Mouse (Mus musculus): ENCODE measurements around the gene Cdh13.

Gene Cdh13

GRCm38 (mm10) chr8:118916513-118916912 is 633.0 kb downstream of the Cdh13 start:
- in situ Hi-C loops (cut with MboI, MseI): no loop called here

- in situ Hi-C loops (cut with MboI, MseI): no loop called here
These were observed 653.9 kb downstream of the Cdh13 start for GRCm38 (mm10) chr8:118937412-118937811.

- in situ Hi-C loops (cut with MboI, MseI): no loop called here
These were observed 654.5 kb downstream of the Cdh13 start for GRCm38 (mm10) chr8:118938025-118938424.

DNA sequence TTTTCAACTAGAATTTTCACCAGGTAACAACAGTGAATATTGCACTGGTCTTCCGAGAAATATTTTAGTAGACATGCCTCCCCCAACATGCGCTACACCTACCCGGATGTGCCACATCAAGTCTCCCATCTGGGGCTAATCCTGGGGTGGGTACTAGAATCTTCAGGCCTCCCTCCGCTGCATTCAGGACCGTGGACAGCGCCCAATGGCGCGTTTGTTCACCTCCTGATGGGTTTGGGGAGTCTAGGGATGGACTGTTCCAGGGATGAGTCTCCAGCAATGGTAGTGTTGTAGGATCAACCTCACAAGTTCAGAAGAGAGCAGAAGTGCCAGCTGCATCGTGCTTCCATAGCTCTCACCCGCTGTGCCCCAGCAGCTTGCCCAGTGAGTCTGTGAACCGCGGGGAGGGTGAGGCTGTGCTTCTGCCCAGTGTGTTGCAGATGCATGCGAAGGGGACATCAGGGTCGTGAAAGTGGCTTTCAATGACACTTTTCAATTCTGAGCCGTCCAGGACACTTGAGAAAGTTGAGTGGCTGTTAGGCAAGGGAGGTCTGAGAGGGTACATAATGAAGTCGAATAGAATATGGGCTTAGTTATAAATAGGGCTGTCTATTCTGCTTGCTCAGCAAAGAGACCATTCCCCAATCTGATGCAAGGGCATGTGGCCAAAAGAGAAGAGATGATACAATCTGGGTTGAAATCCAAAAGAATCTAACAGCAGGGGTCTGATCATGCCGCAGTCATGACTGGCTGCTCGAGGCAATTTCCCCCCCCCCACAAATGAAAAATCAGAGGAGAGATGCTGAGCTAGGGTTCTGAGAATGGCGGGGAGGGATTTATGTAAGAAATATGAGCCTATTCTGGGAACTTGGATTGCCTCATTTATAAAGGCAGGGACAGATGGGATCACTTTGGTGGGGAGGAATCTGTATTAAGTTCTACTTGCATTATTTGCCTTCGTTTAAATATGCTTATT is 668.5 kb downstream of the Cdh13 start:
- in situ Hi-C loops (cut with MboI, MseI): no loop called here

- in situ Hi-C loops (cut with MboI, MseI): no loop called here
These were observed 672.6 kb downstream of the Cdh13 start for GRCm38 (mm10) chr8:118956109-118956508.

DNA sequence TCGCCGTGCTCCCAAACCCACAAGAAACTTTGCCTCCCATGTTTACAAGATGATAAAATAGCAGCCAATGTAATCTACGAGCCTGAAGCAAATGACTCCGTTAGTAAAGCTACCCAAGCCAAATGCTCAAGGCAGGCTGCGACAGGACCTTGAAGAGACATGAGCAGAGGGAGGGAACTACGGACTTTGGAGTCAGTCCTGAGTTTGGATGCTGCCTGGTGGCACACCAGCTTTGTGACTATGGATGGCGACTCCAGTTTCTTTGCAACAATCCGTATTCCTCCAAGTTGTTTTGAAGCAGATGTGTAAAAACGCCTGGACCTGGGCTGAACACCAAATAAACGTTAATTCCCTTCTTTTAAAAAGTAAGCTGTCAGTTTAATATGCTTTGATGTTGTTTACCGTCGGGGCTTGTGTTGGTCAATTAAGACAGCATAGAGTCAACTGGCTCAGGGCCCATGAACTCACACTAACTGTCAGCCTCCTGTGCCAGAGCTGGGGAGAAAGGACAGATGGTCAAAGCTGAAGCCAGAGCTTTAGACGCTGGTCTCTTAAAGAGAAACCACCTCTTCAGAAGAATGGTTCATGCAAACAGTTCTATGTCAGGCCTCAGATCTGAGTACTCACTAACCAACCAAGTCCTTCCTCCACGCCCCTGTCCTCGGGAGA is 678.5 kb downstream of the Cdh13 start:
- in situ Hi-C loops (cut with MboI, MseI): no loop called here

- in situ Hi-C loops (cut with MboI, MseI): no loop called here
These were observed 681.7 kb downstream of the Cdh13 start for GRCm38 (mm10) chr8:118965101-118965840.

DNA sequence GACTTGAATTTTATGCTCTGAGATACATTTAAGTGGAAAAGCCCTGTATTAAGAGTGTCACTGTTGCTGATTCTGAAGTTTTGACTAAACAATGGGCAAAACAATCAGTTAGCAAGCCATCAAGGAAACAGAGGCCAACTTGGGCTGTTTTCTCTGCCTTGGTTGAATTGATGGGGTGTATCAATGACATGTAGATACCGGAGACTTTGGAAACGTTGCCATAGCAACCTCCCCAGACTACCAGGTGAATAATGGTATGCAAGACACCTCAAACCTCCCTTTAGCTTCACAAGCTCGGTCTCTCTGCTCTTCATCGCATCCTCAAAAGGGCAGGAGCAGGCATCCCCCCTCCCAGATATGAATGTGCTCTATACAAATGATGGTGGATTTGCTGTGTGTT is 685.4 kb downstream of the Cdh13 start:
- in situ Hi-C loops (cut with MboI, MseI): no loop called here

GRCm38 (mm10) chr8:118979800-118980199 is 696.3 kb downstream of the Cdh13 start:
- in situ Hi-C loops (cut with MboI, MseI): no loop called here

DNA sequence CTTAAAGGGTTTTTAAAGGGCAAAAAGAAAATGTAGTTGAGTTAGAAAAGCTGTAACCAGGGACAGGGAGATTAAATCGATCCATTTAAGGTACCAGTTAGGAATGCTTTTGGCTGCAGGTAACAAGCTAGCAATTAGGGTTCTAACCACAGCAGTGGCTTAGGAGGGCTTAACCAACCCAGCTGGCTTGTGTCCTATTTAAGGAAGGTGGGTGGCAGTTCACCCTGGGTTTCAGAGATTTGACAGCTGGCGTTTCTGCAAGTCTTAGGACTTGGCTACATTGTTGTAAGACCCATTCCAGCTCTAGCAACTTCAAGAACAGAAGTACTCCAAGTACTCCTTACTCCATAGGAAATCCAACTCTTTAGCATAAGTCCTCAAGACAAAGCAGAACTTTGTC is 700.2 kb downstream of the Cdh13 start:
- in situ Hi-C loops (cut with MboI, MseI): no loop called here

- in situ Hi-C loops (cut with MboI, MseI): no loop called here
These were observed 703.3 kb downstream of the Cdh13 start for GRCm38 (mm10) chr8:118986796-118987195.

GRCm38 (mm10) chr8:118995641-118996188 is 712.2 kb downstream of the Cdh13 start:
- in situ Hi-C loops (cut with MboI, MseI): no loop called here

- in situ Hi-C loops (cut with MboI, MseI): no loop called here
These were observed 717.1 kb downstream of the Cdh13 start for GRCm38 (mm10) chr8:119000595-119000994.

DNA sequence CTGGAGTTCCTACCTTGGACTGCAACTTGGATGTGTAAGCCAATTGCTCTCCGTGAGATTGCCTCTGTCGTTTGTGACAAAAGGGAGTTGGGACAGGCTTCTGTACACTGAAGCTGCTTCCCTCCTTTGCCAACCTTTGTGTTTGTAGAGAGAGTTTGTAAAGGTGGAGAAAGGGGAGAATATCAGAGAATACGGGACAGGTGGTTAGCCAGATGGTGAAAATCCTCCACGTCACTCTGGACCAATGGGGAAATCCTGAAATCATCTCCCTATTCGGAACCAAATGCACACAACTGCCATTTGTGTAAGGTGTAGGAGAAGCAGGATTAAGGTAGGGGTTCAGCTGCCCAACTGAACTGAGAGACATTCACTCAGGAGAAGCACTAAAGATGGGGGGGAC is 721.3 kb downstream of the Cdh13 start:
- in situ Hi-C loops (cut with MboI, MseI): no loop called here

DNA sequence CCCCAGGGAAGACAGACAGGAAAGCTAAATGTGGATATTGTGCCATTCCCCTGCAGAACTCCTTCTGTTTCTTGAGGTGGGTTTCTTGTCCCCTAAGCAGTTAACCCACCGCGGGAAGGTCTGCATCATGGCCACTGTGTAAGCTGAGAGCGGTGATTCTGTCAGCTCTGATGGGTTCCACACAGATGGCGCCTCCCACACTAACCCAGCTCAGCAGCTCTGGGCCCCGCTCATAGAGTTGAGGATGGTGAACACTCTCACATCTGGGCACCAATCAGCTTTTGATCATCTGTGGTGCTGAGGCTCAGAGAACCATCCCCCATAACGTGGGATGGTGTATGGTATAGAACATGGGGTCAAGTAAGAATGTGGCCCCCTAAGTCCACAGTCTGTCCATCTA is 735.1 kb downstream of the Cdh13 start:
- in situ Hi-C loops (cut with MboI, MseI): no loop called here

DNA sequence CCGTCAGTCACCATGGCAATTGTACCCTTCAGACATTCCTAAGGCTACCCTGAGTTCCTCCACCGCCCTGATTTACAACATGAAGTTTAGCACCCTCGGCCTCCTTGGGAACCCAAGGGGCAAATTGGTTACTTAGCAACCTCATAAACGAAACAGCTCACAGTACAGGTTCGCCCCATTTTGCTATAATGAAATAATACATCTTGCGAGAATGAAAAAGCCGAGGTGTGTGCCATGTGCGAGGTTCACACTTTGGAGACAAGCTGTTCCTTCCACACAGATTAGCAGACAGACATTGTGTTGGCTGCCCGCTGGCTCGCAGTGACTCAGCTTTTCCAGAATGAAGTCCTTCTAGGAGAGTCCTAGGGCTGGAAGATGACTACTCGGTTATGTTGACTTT is 737.2 kb downstream of the Cdh13 start:
- in situ Hi-C loops (cut with MboI, MseI): loop anchor here in 1 of 2 experiments (5.0 kb wide), 1 partner anchor 52 kb away; no protein-coding TSS in a partner anchor

GRCm38 (mm10) chr8:119021478-119021877 is 737.9 kb downstream of the Cdh13 start:
- in situ Hi-C loops (cut with MboI, MseI): loop anchor here in 1 of 2 experiments (5.0 kb wide), 1 partner anchor 51 kb away; no protein-coding TSS in a partner anchor

DNA sequence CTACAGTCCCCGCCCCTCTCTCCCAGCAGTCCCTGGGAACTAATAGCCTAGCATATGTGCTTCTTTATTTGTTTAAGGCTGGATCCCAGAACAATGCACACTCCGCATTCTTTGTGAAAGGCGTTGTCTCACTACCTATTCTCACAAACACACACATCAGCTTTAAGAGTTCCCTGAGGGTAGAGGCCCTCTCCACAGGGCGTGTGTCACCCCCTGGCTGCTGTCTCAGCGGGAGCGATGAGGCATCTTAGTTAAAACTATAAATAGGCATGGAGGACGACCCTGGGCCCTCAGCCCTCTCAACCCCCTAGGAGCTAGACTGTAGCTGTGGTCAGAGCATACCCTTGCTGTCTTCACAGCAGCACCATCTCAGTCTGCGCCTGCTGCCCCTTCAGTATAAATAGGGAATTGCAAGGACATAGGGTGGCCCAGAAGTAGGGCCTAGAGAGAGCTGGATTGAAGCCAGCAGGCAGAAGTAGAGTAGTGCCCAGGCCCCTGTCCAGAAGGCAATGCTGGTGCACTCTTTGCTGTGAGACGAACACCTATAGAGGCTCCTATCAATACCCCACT is 738.9 kb downstream of the Cdh13 start:
- in situ Hi-C loops (cut with MboI, MseI): loop anchor here in 1 of 2 experiments (5.0 kb wide), 1 partner anchor 50 kb away; no protein-coding TSS in a partner anchor

- in situ Hi-C loops (cut with MboI, MseI): no loop called here
These were observed 749.9 kb downstream of the Cdh13 start for GRCm38 (mm10) chr8:119033398-119033797.

DNA sequence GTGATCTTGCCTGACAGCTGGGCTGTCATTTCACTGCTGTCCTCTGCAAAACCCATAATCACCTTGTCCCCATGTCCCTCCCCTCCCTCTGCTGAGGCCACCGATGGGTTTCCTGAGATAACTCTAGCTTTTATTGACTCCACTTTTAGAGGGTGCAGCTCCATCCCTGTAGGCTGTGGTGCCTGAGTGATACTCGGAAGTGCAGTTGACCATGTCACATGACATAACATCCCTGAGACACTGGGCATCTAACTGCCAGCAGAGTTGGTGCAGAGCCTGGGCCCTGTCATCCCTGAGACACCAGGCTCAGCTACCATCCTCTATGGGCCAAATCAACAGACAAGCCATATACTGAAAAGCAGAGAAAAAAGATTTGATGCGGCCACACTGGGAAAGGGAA is 750.5 kb downstream of the Cdh13 start:
- in situ Hi-C loops (cut with MboI, MseI): no loop called here

GRCm38 (mm10) chr8:119035126-119035525 is 751.6 kb downstream of the Cdh13 start:
- in situ Hi-C loops (cut with MboI, MseI): no loop called here
